Mouse (Mus musculus): ENCODE results near the gene Ndrg2. TPM values are rescaled to one million over a fixed set of nuclear protein-coding genes. Genes with fewer than 3 reads are reported as not detected.

Gene Ndrg2
- total RNA-seq, 2 experiments from 2014 or later = 894 to 934 TPM

DNA sequence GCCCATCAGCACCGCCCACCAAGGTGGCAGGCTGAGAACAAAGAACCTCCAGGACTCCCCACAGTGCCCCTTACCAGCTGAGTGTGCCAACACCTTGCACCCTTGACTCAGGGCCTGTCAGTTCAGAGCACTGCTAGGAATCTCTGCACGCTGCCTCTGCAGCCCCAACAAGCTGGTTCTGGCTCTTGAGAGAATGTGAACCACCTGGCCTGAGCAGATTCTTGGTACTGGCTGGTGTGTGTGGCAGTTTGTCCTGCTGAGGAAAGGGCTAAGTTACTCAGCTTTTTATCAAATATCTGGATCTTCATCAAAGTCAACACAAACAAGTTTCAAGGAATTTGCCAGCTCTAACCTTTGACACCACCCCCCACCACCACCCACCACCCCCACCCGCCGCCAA, 9.5 kb upstream of the Ndrg2 start:
- no peak for TF ChIP-seq CTCF (conservative IDR thresholded peaks at IDR 0.05)
- Histone ChIP-seq H3K27ac (peak overlapping the region; percentile 86), H3K4me3 (no peak overlapping the region)
- DNase-seq (ENCODE audit: low spot score in 2 of 2) = no peak

DNA sequence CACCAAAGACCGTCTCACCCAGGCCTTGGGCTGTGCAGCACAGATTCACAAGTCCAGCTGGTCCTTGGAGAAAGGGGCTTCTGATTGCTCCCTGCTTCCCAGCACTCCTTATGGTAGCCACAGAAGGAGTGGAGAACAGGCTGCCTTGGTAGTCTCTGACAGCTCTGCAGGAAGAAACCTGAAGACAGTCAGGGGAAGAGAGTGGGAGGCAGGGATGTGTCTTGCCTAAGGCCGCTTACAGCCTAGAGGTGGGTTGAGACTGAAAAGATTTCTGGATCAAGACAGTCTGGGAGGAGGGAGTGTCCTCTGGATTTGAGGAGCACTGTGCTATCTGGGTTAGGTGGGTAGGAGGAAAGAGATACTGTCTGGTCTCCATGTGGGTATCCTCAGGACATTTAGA, 9.0 kb upstream of the Ndrg2 start:
- Histone ChIP-seq H3K4me3 (no peak overlapping the region), H3K27ac (peak overlapping the region; percentile 86)
- no peak for DNase-seq (ENCODE audit: low spot score in 2 of 2)
- TF ChIP-seq CTCF (conservative IDR thresholded peaks at IDR 0.05) = no peak

- TF ChIP-seq CTCF (conservative IDR thresholded peaks at IDR 0.05) = no peak
- no peak within 1 kb of the TSS for H3K4me3 ChIP-seq
- DNase-seq (ENCODE audit: low spot score in 2 of 2) = no peak
- peak within 1 kb of the TSS; percentile 86 for H3K27ac ChIP-seq
Observed at GRCm38 (mm10) chr14:51922571-51922865, 8.6 kb upstream of the Ndrg2 start, which contains the start of gene Rnase13. Gene Rnase13, minus strand, starts transcription at chr14:51922773.

GRCm38 (mm10) chr14:51921759-51922570, 8.0 kb upstream of the Ndrg2 start:
- H3K27ac ChIP-seq = peak overlapping the region; percentile 86
- H3K4me3 ChIP-seq = no peak overlapping the region
- DNase-seq (ENCODE audit: low spot score in 2 of 2) = peak; percentile 61 to 74
- TF ChIP-seq CTCF (conservative IDR thresholded peaks at IDR 0.05) = no peak

GRCm38 (mm10) chr14:51918966-51919365, 5.0 kb upstream of the Ndrg2 start:
- Histone ChIP-seq H3K4me3 (no peak overlapping the region), H3K27ac (no peak overlapping the region)
- TF ChIP-seq CTCF (conservative IDR thresholded peaks at IDR 0.05) = no peak
- DNase-seq (ENCODE audit: low spot score in 2 of 2) = no peak

DNA sequence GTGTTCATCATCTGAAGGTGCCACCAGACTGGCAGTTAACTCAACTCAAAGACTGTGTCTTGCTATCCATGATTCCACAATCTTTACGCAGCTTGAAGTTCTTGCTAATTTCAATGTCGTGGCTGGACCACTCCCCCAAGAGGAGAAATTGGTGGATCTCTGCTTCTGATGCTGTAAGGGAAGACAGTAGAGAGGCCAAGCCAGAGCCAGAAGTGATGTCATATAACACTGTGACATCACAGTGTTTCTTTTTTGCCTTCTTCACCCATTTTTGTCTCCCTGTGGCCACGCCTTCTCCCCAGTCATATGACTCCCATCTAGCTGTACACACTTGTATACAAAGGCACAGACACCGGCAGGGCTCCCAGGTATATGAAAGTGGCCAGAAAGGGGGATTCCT, 4.2 kb upstream of the Ndrg2 start, which contains the start of gene Tppp2:
TSS of gene Tppp2 (plus strand) at position 301 of the 400 bp plus-strand sequence.
- Histone ChIP-seq H3K4me3 (no peak within 1 kb of the TSS), H3K27ac (no peak within 1 kb of the TSS)
- no peak for TF ChIP-seq CTCF (conservative IDR thresholded peaks at IDR 0.05)
- no peak for DNase-seq (ENCODE audit: low spot score in 2 of 2)

- H3K27ac ChIP-seq = no peak overlapping the region
- no peak overlapping the region for H3K4me3 ChIP-seq
- TF ChIP-seq CTCF (conservative IDR thresholded peaks at IDR 0.05) = no peak
- DNase-seq (ENCODE audit: low spot score in 2 of 2) = no peak
Observed at GRCm38 (mm10) chr14:51916539-51916938, 2.6 kb upstream of the Ndrg2 start.

DNA sequence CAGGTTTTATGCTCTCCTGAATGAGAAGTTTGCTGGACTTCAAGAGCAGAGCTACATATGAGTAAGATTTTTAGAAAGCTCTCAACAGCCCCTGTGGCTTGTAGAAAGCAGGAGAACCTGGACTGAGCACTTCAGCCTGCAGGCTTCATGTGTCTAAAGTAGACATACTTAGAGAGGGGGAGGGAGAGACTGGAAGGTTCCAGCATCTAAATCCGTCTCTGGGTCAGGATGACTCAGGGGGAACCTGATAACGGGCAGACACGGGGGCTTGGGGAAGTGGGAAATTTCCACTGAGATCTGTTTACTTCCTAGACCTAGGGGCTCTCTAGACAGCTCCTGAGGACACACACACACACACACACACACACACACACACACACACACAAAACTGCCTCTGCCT, 1.1 kb upstream of the Ndrg2 start:
- H3K27ac ChIP-seq = peak overlapping the region; percentile 92
- no peak for TF ChIP-seq CTCF (conservative IDR thresholded peaks at IDR 0.05)

GRCm38 (mm10) chr14:51913062-51913959, 647 bp downstream of the Ndrg2 start:
- peak; percentile 68 to 80 for DNase-seq (ENCODE audit: low spot score in 2 of 2)
- no peak for TF ChIP-seq CTCF (conservative IDR thresholded peaks at IDR 0.05)

More for the DNA sequence above, 1.1 kb upstream of the Ndrg2 start:
- H3K4me3 ChIP-seq = no peak overlapping the region
- no peak for DNase-seq (ENCODE audit: low spot score in 2 of 2)

DNA sequence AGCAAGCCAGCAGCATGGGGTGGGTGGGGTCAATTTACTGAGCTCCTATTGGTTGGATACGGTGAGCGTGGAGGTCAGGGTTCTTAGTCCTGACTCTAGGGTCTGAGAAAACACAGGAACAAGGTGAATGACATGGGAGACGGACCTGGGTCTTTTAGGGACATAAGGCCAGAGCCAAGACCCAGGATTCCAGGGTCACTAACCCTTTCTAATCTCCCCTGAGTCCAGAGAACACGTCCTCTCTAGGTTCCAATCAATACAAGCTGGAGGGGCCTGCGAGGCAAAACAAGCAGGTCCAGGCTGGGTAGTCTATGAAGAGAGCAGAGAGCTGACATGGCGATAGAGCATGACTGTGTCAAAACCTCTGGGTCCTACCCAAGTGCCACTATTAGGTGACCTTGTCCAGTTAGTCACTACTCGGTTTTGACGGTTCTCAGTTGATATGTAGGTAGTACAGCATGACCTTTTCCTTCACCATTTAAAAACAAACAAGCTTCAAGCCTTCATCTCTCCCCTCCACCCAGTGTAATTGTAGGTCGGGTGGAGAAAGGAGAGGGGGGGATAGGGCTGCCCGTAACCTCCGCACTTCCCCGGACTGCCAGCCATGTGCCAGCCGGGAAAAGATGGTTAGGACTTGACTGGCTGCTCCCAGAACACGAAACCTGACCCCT, 1.4 kb downstream of the Ndrg2 start:
- Histone ChIP-seq H3K4me3 (peak overlapping the region; percentile 78), H3K27ac (peak overlapping the region; percentile 97)
- TF ChIP-seq CTCF (conservative IDR thresholded peaks at IDR 0.05) = no peak
- no peak for DNase-seq (ENCODE audit: low spot score in 2 of 2)

More at GRCm38 (mm10) chr14:51913062-51913959, 647 bp downstream of the Ndrg2 start:
- Histone ChIP-seq H3K4me3 (peak overlapping the region; percentile 78), H3K27ac (peak overlapping the region; percentile 97)

DNA sequence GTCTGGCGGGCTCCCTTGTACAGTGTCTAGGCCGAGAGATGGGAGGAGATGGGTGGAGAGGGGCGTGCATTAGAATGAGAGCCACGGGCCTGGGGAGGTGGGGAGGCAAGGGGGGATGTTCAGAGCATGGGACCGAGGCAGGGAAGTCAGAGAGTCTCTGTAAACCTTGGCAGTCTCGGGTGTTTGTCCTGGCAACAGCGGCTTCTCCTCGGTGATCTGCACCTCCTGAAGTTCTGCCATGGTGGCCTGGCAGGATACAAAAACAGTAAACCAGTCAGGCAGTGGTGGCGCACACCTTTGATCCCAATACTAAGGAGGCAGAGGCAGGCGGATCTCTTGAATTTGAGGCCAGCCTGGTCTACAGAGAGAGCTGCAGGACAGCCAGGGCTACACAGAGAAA, 2.7 kb downstream of the Ndrg2 start:
- no peak for DNase-seq (ENCODE audit: low spot score in 2 of 2)
- TF ChIP-seq CTCF (conservative IDR thresholded peaks at IDR 0.05) = no peak
- H3K27ac ChIP-seq = peak overlapping the region; percentile 97
- peak overlapping the region; percentile 44 for H3K4me3 ChIP-seq

DNA sequence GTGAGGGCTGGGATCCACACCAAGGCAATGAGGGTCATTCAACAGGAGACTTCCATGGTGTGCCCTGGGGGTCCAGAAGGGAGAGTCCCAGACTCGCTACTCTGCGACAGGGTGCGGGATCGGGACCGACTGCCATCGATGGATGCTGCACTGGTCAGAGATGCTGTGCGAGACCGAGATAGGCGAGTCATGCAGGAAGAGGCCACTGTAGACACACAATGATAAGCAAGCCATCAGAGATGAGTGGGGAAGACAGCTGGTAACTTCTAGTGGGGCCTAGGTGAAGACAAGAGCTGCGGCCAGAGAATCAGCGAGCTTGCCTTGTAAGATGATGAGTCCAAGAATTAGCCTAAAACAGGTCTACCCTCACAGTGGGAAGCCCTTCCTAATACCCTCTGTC, 7.9 kb downstream of the Ndrg2 start:
- no peak overlapping the region for H3K4me3 ChIP-seq
- H3K27ac ChIP-seq = no peak overlapping the region
- DNase-seq (ENCODE audit: low spot score in 2 of 2) = no peak
- no peak for TF ChIP-seq CTCF (conservative IDR thresholded peaks at IDR 0.05)

DNA sequence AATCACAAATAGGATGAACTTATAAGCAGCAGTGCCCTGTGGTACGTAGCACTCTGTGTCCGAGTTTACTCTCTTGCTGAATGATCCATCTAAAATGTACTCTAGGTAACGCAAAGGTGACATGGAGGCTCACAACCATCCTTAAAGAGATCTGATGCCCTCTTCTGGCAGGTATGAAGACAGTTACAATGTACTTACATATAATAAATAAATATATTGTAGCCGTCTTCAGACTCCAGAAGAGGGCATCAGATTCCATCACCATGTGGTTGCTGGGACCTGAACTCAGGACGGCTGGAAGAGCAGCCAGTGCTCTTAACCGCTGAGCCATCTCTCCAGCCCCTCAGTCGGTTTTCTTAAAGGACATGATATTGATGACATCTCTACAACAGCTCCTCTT, 9.3 kb downstream of the Ndrg2 start:
- Histone ChIP-seq H3K4me3 (no peak overlapping the region), H3K27ac (no peak overlapping the region)
- no peak for DNase-seq (ENCODE audit: low spot score in 2 of 2)
- peak; percentile 60 for TF ChIP-seq CTCF (conservative IDR thresholded peaks at IDR 0.05)

Data from layer of hippocampus, adult 2 months (tissue).